Mouse (Mus musculus): Measurements from ENCODE around the gene Fmnl2. TPM values are rescaled to one million over a fixed set of nuclear protein-coding genes. Genes with fewer than 3 reads are reported as not detected.

The Fmnl2 gene
- polyA plus RNA-seq, 1 experiment from 2014 or later = 8.6 TPM

DNA sequence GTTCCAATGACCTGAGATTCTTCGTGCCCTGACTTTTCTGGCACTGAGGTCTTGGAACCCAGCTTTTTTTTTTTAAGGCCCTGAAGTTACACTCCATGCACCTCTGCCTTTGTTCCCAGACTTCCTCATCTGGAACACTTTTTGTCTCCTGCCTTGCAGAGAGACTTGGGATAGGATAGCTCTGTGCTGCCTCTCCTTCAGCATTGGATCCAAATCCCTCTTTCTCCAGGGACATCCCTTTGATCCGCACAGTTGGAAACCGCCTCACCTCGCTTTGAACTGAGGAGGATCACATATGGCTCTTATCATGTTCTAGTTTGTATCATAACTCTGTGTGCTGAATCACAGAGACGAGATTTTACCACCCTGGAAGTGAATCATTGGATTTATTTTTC, 172.8 kb downstream of the Fmnl2 start:
- Histone ChIP-seq H3K9ac (no peak overlapping the region), H3K4me1 (replicated peaks) (peaks cover 11% of the 10 kb centered on the region; the same call in 1 of the 2 replicates), H3K36me3 (no peaks in the 10 kb centered on the region), H3K27ac (replicated peaks) (peak overlapping the region; percentile 56), H3K4me2 (no peak overlapping the region), H3K9me3 (no peaks in the 10 kb centered on the region), H3K4me3 (no peak overlapping the region), H3K27me3 (no peaks in the 10 kb centered on the region)
- 65% methylated on average over 5 of the region's 5 CpGs for WGBS
- ATAC-seq (ENCODE audit: low FRiP score, low read depth) = no peak

DNA sequence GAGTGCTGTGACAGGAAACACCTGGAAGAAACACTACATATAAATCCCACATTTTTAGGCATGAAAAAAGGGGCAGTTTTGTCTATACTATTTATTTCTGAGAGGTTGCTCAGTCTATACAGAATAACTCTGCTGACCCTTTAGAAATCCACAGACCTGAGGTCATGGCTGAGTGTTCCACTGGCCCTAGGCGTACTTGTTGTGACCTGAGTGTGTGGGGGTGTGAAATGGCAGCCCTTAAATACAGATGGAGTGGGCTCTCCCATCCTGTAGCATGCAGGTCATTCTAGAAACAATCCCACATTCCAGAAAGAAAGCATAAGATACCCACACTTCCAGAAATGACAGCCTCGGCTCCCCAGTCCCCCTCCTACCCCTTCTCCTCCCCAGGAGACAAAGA, 180.6 kb downstream of the Fmnl2 start:
- ATAC-seq (ENCODE audit: low FRiP score, low read depth) = no peak
- no peak overlapping the region for H3K4me2 ChIP-seq
- H3K9me3 ChIP-seq = no peaks in the 10 kb centered on the region
- peaks cover 15% of the 10 kb centered on the region for H3K4me1 ChIP-seq (replicated peaks)
- 52% methylated on average over 2 of the region's 2 CpGs for WGBS
- H3K27me3 ChIP-seq = no peaks in the 10 kb centered on the region
- peak overlapping the region; percentile 23; the same call in 1 of the 2 replicates for H3K27ac ChIP-seq (replicated peaks)
- no peak overlapping the region for H3K4me3 ChIP-seq
- H3K9ac ChIP-seq = no peak overlapping the region
- 0 out of 2 replicates have a peak, but pooled peaks cover 7% of the 10 kb centered on the region for H3K36me3 ChIP-seq

DNA sequence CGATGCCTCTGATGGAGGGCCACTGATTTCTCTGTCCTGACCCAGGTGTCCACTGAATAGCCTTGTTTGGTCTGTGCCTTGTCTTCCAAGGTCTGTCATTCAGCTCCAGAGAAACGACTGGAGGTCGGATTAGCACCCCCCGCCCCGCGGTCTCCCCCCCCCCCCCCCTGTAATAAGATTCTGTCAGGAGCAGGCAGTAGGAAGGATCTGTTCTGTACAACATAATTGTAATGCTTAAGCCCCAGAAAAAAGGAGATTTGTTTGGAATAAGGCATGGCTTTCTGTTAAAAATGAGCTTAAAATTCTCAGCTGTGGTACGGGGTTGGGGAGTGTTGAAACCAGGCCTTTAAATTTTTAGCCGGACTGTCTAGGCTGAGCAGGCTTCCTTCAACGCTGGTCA, 181.1 kb downstream of the Fmnl2 start:
- no peak overlapping the region for H3K9ac ChIP-seq
- no peak overlapping the region for H3K4me3 ChIP-seq
- WGBS = 25% methylated on average over 9 of the region's 9 CpGs
- H3K4me2 ChIP-seq = no peak overlapping the region
- H3K4me1 ChIP-seq (replicated peaks) = peaks cover 15% of the 10 kb centered on the region
- peak overlapping the region; percentile 53 for H3K27ac ChIP-seq (replicated peaks)
- H3K27me3 ChIP-seq = no peaks in the 10 kb centered on the region
- ATAC-seq (ENCODE audit: low FRiP score, low read depth) = peak; percentile 39; the same call in 1 of the 2 replicates
- H3K36me3 ChIP-seq = 0 out of 2 replicates have a peak, but pooled peaks cover 7% of the 10 kb centered on the region
- H3K9me3 ChIP-seq = no peaks in the 10 kb centered on the region

DNA sequence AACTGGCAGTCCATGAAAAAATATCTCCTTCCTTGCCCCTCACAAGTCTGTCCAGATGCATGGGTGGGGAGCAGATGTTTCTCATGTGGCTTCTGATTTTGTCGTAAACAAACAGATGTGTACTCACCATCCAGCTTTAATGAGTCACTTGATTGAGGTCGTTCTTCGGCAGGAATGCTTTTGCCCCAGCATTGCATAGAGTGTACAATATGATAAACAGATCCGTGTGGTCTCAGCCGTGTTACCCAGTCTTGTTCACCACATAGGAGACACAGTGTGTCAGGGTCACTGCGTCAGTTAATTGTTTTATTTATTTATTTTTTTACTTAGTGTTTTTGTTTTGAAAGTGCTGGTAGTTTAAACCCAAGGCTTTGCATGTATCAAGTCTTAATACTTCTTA, 189.4 kb downstream of the Fmnl2 start:
- Histone ChIP-seq H3K27ac (replicated peaks) (no peak overlapping the region), H3K27me3 (no peaks in the 10 kb centered on the region), H3K36me3 (peaks cover 7% of the 10 kb centered on the region; the same call in 1 of the 2 replicates), H3K4me1 (replicated peaks) (no peaks in the 10 kb centered on the region; the same call in 1 of the 2 replicates), H3K9me3 (no peaks in the 10 kb centered on the region), H3K4me3 (no peak overlapping the region), H3K9ac (no peak overlapping the region), H3K4me2 (no peak overlapping the region)
- WGBS = 70% methylated on average over 6 of the region's 6 CpGs
- no peak for ATAC-seq (ENCODE audit: low FRiP score, low read depth)

DNA sequence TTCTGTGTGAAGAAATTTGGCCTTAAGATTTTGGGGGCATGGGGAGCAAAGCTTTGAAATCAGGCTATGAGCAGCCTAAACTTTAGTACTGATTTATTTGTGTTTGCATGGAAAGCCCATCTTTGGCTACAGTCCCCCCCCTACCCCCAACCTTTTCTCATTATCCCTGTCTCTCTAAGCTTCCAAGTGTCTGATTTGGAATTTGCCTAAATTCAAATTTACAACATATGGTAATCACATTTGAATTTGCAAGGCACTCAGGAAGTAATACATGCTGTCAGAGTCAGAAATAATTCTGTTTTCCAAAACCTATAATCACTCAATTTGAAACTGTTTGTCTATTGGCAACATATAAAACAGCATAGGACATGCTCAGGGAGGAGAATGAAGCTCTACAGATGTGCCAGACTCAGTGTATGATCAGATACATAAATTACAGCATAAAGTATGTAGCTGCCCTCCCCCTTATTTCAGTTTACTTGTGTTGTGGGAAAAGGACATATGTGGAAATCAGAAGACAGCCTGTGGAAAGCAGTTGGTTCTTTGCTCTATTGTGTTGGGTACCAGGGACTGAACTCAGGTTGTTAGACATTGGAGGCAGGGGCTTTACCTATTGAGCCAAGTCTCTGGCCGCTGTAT, 190.2 kb downstream of the Fmnl2 start:
- no peak overlapping the region for H3K4me3 ChIP-seq
- no peak overlapping the region for H3K27ac ChIP-seq (replicated peaks)
- H3K9me3 ChIP-seq = no peaks in the 10 kb centered on the region
- no peak overlapping the region for H3K9ac ChIP-seq
- H3K36me3 ChIP-seq = peaks cover under 1% of the 10 kb centered on the region; the same call in 1 of the 2 replicates
- ATAC-seq (ENCODE audit: low FRiP score, low read depth) = no peak
- WGBS = 100% methylated on average over 1 of the region's 1 CpGs
- no peaks in the 10 kb centered on the region for H3K27me3 ChIP-seq
- H3K4me1 ChIP-seq (replicated peaks) = no peaks in the 10 kb centered on the region; the same call in 1 of the 2 replicates
- no peak overlapping the region for H3K4me2 ChIP-seq

DNA sequence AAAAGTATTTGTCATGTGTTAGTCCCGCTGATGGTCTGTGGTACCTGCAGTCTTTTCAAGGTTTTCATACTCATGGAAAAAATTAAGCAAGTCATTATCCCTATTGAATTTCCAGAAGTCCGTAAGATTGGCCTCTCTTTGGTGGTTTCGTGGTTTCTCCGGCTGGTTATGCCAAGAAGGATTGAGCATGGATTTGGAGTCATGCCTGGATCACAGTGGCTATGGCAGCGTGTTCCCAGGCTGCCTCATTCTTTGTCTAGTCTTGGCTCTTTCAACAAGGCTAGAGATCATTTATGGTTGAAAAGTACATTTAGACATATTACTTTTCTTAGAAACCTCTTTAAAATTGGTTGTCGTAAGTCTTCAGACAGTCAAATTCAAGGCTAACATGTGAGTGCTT, 192.7 kb downstream of the Fmnl2 start:
- Histone ChIP-seq H3K27me3 (no peaks in the 10 kb centered on the region), H3K4me1 (replicated peaks) (no peaks in the 10 kb centered on the region; the same call in 1 of the 2 replicates), H3K4me2 (no peak overlapping the region), H3K27ac (replicated peaks) (no peak overlapping the region), H3K4me3 (no peak overlapping the region), H3K9ac (no peak overlapping the region), H3K36me3 (no peaks in the 10 kb centered on the region; the same call in 1 of the 2 replicates), H3K9me3 (no peaks in the 10 kb centered on the region)
- no peak for ATAC-seq (ENCODE audit: low FRiP score, low read depth)
- WGBS = 81% methylated on average over 6 of the region's 6 CpGs

DNA sequence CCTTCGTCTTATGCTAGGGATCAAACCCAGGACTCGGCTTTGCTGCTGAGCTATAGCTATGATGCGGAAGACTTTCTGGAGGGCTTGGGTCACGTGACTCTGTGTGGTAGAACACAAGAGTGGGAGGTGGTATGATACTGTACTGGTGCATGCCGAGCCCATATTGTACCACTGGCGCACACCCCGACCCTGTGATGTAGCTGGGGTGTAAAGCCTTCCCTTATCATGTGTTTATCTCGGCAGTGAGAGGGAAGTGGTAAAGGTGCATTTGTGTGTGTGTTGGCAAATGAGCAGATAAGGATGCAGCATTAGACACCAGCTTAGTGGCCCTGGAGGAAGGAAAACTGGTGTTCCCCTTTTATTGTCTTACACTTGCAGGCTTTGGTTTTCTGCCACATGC, 193.8 kb downstream of the Fmnl2 start:
- Histone ChIP-seq H3K27me3 (no peaks in the 10 kb centered on the region), H3K27ac (replicated peaks) (no peak overlapping the region), H3K4me3 (no peak overlapping the region), H3K36me3 (no peaks in the 10 kb centered on the region; the same call in 1 of the 2 replicates), H3K4me2 (no peak overlapping the region), H3K4me1 (replicated peaks) (no peaks in the 10 kb centered on the region; the same call in 1 of the 2 replicates), H3K9me3 (no peaks in the 10 kb centered on the region), H3K9ac (no peak overlapping the region)
- WGBS = 90% methylated on average over 8 of the region's 8 CpGs
- 0 out of 2 replicates have a peak, but pooled peaks have one; percentile 47 for ATAC-seq (ENCODE audit: low FRiP score, low read depth)

DNA sequence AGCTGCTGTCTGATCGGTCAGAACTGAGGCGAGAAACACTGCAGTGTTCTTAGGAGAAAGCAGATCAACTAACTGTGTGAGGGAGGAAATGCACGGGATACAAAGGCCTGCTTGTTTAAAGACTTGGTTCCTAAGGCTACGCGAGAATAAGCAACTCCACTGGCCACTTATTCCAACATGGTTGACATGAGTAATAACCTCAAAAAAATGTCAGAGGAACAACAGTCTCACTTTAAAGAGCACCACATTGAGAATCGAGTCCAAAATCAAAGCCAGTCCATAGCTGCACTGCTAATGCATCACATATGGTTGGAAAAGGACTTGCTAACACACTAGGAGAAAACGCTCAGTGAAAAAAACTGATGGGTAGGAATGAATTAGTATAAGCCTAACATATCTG, 196.1 kb downstream of the Fmnl2 start:
- Histone ChIP-seq H3K36me3 (no peaks in the 10 kb centered on the region; the same call in 1 of the 2 replicates), H3K27me3 (no peaks in the 10 kb centered on the region), H3K4me2 (no peak overlapping the region), H3K27ac (replicated peaks) (peak overlapping the region; percentile 66), H3K9ac (no peak overlapping the region), H3K4me1 (replicated peaks) (no peaks in the 10 kb centered on the region), H3K9me3 (no peaks in the 10 kb centered on the region), H3K4me3 (no peak overlapping the region)
- no peak for ATAC-seq (ENCODE audit: low FRiP score, low read depth)
- WGBS = 64% methylated on average over 7 of the region's 7 CpGs

DNA sequence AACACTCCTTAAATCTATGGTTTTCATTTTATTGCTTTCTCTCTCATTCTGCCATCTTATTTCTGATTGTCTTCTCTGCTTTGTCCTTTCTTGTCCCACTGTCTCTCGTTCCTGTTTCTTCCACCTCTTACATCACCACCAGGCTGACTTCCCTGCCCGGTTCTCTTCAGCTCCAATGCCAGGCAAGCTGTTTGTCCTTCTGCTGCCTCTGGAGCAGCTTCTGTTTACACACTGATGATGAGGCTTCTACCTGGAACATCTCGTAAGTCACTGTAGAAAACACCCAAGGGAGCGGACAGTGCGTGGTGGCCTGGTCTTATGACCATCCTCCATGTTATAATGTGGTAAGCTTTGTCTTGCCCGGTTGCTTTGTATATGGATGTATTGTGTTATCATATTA, 198.9 kb downstream of the Fmnl2 start:
- Histone ChIP-seq H3K27me3 (no peaks in the 10 kb centered on the region), H3K4me2 (no peak overlapping the region), H3K36me3 (no peaks in the 10 kb centered on the region), H3K9me3 (no peaks in the 10 kb centered on the region), H3K27ac (replicated peaks) (no peak overlapping the region), H3K9ac (no peak overlapping the region), H3K4me1 (replicated peaks) (peaks cover 7% of the 10 kb centered on the region), H3K4me3 (no peak overlapping the region)
- 92% methylated on average over 6 of the region's 6 CpGs for WGBS
- no peak for ATAC-seq (ENCODE audit: low FRiP score, low read depth)

DNA sequence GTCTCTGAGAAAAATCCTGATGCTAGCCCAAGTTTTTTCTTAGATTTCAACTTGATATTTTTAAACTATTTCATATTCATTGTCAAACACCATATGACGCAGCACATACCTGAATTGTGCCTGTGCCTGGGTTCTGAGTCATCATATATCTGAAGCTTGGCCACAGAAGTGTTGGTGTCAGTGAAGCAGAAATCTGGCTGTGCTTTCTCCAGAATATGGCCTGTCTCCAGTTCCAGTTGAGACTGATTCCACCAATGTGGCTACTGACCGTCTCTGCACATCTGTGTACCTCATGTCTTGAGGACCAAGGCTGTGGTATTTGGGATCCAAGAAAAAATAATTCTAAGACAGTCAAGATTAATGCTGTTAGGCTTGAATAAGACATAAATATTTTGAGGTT, 199.6 kb downstream of the Fmnl2 start:
- Histone ChIP-seq H3K27me3 (no peaks in the 10 kb centered on the region), H3K27ac (replicated peaks) (no peak overlapping the region), H3K4me2 (no peak overlapping the region), H3K36me3 (no peaks in the 10 kb centered on the region), H3K9ac (no peak overlapping the region), H3K4me3 (no peak overlapping the region), H3K4me1 (replicated peaks) (peaks cover 9% of the 10 kb centered on the region), H3K9me3 (no peaks in the 10 kb centered on the region)
- 92% methylated on average over 2 of the region's 2 CpGs for WGBS
- no peak for ATAC-seq (ENCODE audit: low FRiP score, low read depth)

DNA sequence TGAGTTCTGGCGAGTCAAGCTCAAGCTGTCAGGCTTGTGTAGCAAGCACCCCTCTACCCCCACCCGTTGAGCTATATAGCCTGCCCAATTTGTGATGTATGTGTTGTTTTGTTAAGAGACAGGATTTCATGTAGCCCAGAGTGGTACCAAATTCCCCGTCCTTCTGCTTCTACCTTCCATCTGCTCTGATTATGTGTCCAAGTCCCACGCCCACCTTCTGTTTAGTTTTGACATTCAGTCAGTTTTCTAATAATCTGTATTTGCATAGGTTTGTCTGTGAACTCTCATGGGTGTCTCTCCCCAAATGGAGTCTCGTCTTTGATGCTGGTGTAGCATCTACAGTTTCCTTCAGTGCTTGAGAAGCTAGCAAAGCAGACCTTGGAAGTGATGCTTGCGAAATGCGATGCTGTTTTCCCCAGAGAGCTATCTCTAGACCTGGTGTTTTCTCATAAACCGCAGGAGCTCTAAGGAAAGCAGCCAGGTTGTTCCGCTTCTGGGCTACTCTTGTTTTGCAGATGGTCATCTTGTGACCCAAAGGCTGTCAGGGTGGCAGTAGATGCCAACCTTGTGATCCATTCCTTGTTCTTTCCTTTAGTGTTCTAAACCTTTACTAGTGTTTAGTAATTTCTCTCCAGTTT, 203.8 kb downstream of the Fmnl2 start:
- Histone ChIP-seq H3K4me1 (replicated peaks) (peaks cover 9% of the 10 kb centered on the region), H3K27me3 (no peaks in the 10 kb centered on the region), H3K4me2 (no peak overlapping the region), H3K9ac (no peak overlapping the region), H3K27ac (replicated peaks) (no peak overlapping the region), H3K36me3 (no peaks in the 10 kb centered on the region), H3K4me3 (no peak overlapping the region), H3K9me3 (no peaks in the 10 kb centered on the region)
- 67% methylated on average over 9 of the region's 9 CpGs for WGBS
- ATAC-seq (ENCODE audit: low FRiP score, low read depth) = peak; percentile 52; the same call in 1 of the 2 replicates

DNA sequence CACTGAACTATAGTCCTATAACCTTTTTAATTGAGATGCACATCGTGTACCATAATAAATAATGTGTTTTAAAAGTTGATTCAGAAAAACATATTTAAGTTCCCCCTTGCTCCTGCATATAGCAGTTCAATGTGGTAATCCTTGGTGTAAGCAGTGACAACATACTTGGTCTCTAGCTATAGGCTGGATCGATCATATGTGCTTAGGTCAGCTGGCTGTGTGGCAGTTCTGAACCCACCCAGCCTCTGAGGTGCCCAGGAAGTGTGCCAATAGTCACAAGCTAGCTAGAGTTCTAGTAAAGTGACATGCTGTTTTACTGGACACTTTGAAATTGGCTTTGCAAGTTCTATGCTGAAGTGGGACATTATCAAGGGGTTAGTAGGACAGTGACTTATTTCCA, 209.3 kb downstream of the Fmnl2 start:
- Histone ChIP-seq H3K4me2 (no peak overlapping the region), H3K4me3 (no peak overlapping the region), H3K27me3 (no peaks in the 10 kb centered on the region), H3K9ac (no peak overlapping the region), H3K9me3 (no peaks in the 10 kb centered on the region), H3K27ac (replicated peaks) (no peak overlapping the region), H3K4me1 (replicated peaks) (0 out of 2 replicates have a peak, but pooled peaks cover 6% of the 10 kb centered on the region), H3K36me3 (no peaks in the 10 kb centered on the region)
- ATAC-seq (ENCODE audit: low FRiP score, low read depth) = no peak
- 94% methylated on average over 2 of the region's 2 CpGs for WGBS

Data from hindbrain, embryonic 15.5 days (tissue).